ENCODE assay signal across 7 mouse cellular contexts in the genomic region with DNA sequence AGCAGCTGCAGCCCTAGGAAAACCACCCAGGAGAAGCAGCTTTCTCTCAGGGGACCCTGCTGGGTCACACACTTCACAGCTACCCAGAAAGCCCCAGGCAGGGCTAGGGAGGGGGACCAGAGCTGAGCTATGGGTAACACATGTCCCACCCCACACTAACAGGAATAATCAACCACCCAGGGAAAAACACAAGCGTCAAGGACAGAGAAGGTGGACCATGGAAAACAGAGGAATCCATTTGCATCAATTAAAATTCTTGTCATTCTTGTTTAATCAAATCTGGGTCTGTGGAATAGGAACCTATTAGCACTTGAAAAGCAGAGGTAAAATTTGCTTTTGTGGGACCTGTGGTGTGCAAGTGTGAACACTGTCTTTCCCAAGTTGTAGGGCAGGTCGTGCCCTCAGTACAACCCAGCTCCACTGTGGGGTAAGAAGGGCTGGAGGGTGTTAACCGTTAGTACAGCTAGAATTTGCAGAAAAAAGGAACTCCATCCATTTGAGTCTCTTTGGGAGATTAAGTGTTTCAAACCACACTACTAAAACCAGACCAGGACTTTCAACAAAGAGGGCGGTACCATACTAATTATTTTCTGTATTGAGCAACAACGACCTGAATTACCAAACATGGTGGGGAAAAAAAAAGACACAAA. TPM values are rescaled to one million over a fixed set of nuclear protein-coding genes. Genes with fewer than 3 reads are reported as not detected.
A peak's percentile ranks its signal among the peaks of the same experiment; 100 is the strongest.
DNase-seq lines count a peak whose midpoint lies in the region; ATAC-seq and TF ChIP-seq lines count a peak whose summit lies in the region.

No protein-coding gene starts in this region.

- intact Hi-C loops in gastrocnemius, adult 2 months (cut with DNase I), result no loop called here
- intact Hi-C loops in gastrocnemius, postnatal 36 days (cut with DNase I), result no loop called here

- no peak for ATAC-seq in hindbrain, embryonic 15.5 days (ENCODE audit: low FRiP score, low read depth)
- ATAC-seq in megakaryocyte, adult 5-6 weeks (ENCODE audit: poor library complexity, severe bottlenecking), result peak; percentile 67

- no peak for TF ChIP-seq CTCF in gastrocnemius, adult 2 months (IDR thresholded peaks at IDR 0.05)

- peak overlapping the region; percentile 35 for H3K4me2 ChIP-seq in hindbrain, embryonic 15.5 days

- 0 out of 2 replicates have a peak overlapping the region, but pooled peaks have one; percentile 4 for H3K9ac ChIP-seq in hindbrain, embryonic 15.5 days

- DNase-seq in ES-CJ7 (ENCODE audit: low read depth, low spot score) (peak; percentile 96), ZHBTc4 (ENCODE audit: low read depth, low spot score) (peak; percentile 95)
- no peak for DNase-seq in gastrocnemius, adult 2 months
- no peak for DNase-seq in gastrocnemius, postnatal 36 days
- no peak for DNase-seq in thymus, postnatal 4 days

- H3K27me3 ChIP-seq in hindbrain, embryonic 15.5 days, result no peaks in the 10 kb centered on the region

- no peaks in the 10 kb centered on the region for H3K9me3 ChIP-seq in hindbrain, embryonic 15.5 days

- 32% methylated on average over 5 of the region's 5 CpGs for WGBS in hindbrain, embryonic 15.5 days

- H3K27ac ChIP-seq in hindbrain, embryonic 15.5 days (replicated peaks), result peak overlapping the region; percentile 65
- no peak overlapping the region for H3K27ac ChIP-seq in gastrocnemius, adult 2 months

- peaks cover 29% of the 10 kb centered on the region for H3K4me1 ChIP-seq in hindbrain, embryonic 15.5 days (replicated peaks)

- no peaks in the 10 kb centered on the region for H3K36me3 ChIP-seq in hindbrain, embryonic 15.5 days

- no peak overlapping the region for H3K4me3 ChIP-seq in hindbrain, embryonic 15.5 days
- no peak overlapping the region for H3K4me3 ChIP-seq in gastrocnemius, adult 2 months

RNA-seq across cellular contexts. Expression of a gene that starts 3.4 kb away (rescaled TPM):
- 14.0 and 16.0 TPM in 2 replicates for polyA plus RNA-seq in hindbrain, embryonic 15.5 days (2015; fragmentation: Nextera tagmentation; extraction: Ambion mirVana)
- total RNA-seq in megakaryocyte, adult 5-6 weeks (2015), result 1.5 and 1.6 TPM in 2 replicates
- 1.4 and 1.6 TPM in 2 replicates for total RNA-seq in megakaryocyte, adult 5-6 weeks (2017)
- total RNA-seq in gastrocnemius, adult 2 months (2021), result under 1 TPM; 0.20 to 0.22 TPM
- under 1 TPM in 1 of 2 experiments, not detected in 1; 0.37 TPM for total RNA-seq in gastrocnemius, postnatal 36 days (2021)

RNA-seq across cellular contexts. Expression of a gene that starts 12.7 kb away (rescaled TPM):
- polyA plus RNA-seq in hindbrain, embryonic 15.5 days (2015; fragmentation: Nextera tagmentation; extraction: Ambion mirVana), result 4.4 and 4.8 TPM in 2 replicates
- 3.3 and 4.5 TPM in 2 replicates for total RNA-seq in megakaryocyte, adult 5-6 weeks (2015)
- 5.5 and 6.2 TPM in 2 replicates for total RNA-seq in megakaryocyte, adult 5-6 weeks (2017)
- total RNA-seq in gastrocnemius, adult 2 months (2021), result 1 to 10 TPM; 7.0 to 7.7 TPM
- 1 to 10 TPM; 4.2 to 7.3 TPM for total RNA-seq in gastrocnemius, postnatal 36 days (2021)

RNA-seq across cellular contexts. Expression of a gene that starts 51.6 kb away (rescaled TPM):
- 83.6 and 85.1 TPM in 2 replicates for polyA plus RNA-seq in hindbrain, embryonic 15.5 days (2015; fragmentation: Nextera tagmentation; extraction: Ambion mirVana)
- total RNA-seq in megakaryocyte, adult 5-6 weeks (2015), result 20.3 and 31.8 TPM in 2 replicates
- 32.5 and 36.4 TPM in 2 replicates for total RNA-seq in megakaryocyte, adult 5-6 weeks (2017)
- total RNA-seq in gastrocnemius, adult 2 months (2021), result 10 to 100 TPM; 21.8 to 24.8 TPM
- total RNA-seq in gastrocnemius, postnatal 36 days (2021), result 10 to 100 TPM; 22.3 to 24.6 TPM

RNA-seq across cellular contexts. Expression of a gene that starts 51.7 kb away (rescaled TPM):
- 7.3 and 7.6 TPM in 2 replicates for polyA plus RNA-seq in hindbrain, embryonic 15.5 days (2015; fragmentation: Nextera tagmentation; extraction: Ambion mirVana)
- 3.1 and 3.7 TPM in 2 replicates for total RNA-seq in megakaryocyte, adult 5-6 weeks (2015)
- 3.5 and 5.0 TPM in 2 replicates for total RNA-seq in megakaryocyte, adult 5-6 weeks (2017)
- total RNA-seq in gastrocnemius, adult 2 months (2021), result 1 to 10 TPM; 2.4 TPM
- total RNA-seq in gastrocnemius, postnatal 36 days (2021), result 1 to 10 TPM; 1.9 to 2.1 TPM

Comparison
In these comparisons a context has a peak if more than half of its experiments do, and no peak if none do; other contexts are left out.
1. DNase-seq: peak in ES-CJ7 (single experiment) and ZHBTc4 (single experiment); none in gastrocnemius, adult 2 months (single experiment), gastrocnemius, postnatal 36 days (0 of 2) and thymus, postnatal 4 days (single experiment).